Mouse (Mus musculus): ENCODE data around the gene Heg1. TPM values are rescaled to one million over a fixed set of nuclear protein-coding genes. Genes with fewer than 3 reads are reported as not detected.

Heg1 gene
- polyA plus RNA-seq, 1 experiment from 2014 or later = 8.5 TPM

DNA sequence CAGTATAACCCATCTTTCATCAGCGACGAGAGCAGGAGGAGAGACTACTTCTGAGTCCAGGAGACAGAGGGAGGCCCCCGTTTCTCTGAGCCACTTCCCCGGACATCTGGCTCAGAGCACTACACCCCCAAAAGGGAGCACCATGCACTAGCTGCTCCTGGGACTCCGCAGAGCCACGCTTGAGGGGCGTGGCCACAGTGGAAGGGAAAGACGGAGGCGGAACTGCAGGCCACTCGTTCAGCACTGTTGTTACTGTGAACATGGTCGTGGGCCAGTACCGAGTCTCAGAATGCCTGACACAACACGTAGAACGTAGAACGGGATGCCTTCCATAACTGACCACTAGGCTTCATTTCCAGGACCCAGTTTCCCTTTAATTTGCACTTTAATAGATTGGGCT lies 82.6 kb downstream of the Heg1 start:
- Histone ChIP-seq H3K4me3 (peak overlapping the region; percentile 18; the same call in 1 of the 2 replicates), H3K36me3 (peaks cover 21% of the 10 kb centered on the region; the same call in 1 of the 2 replicates), H3K4me1 (peaks cover 55% of the 10 kb centered on the region), H3K4me2 (peak overlapping the region; percentile 52), H3K9me3 (replicated peaks) (no peaks in the 10 kb centered on the region), H3K9ac (no peak overlapping the region), H3K27ac (no peak overlapping the region), H3K27me3 (replicated peaks) (no peaks in the 10 kb centered on the region)
- whole genome bisulfite sequencing (ENCODE audit: insufficient replicate concordance) = 50% methylated on average over 15 of the region's 15 CpGs
- ATAC-seq = peak; percentile 59

DNA sequence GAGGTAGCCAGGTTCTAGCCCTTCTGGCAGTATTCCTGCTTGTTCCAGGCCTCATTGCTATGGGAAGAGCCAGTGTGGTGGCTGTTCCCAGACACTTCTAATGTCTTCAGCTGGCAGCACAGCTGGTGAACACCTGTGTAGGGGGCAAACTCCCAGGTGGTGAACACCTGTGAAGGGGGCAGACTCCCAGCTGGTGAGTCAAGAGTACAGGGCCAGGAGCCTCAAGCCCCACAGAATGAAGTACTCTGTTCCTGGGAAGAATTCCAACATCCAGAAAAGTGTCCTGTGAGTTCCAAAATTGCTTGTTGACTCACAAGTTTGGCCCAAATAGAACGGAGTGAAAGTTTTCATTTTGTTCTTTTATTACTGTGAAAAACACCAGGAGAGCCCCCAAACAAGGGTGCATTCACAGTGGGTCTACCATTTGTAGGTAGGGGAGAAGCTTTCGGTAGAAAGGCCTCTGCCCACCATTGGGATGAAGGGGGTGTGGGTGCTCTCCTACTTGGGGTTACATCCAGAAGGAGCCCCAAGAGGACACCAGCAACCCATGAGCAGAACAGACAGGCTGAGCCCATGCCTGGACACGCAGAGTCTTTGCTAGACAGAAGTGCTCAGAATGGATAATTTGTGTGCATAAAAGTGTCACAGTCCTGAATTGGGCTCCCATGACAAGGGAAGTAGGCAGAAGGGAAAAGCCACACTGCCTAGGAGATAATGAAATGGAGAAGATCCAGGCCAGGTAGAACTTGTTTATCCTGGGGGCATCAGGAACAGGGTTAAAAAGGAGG lies 84.5 kb downstream of the Heg1 start:
- H3K4me2 ChIP-seq = no peak overlapping the region
- no peak for ATAC-seq

DNA sequence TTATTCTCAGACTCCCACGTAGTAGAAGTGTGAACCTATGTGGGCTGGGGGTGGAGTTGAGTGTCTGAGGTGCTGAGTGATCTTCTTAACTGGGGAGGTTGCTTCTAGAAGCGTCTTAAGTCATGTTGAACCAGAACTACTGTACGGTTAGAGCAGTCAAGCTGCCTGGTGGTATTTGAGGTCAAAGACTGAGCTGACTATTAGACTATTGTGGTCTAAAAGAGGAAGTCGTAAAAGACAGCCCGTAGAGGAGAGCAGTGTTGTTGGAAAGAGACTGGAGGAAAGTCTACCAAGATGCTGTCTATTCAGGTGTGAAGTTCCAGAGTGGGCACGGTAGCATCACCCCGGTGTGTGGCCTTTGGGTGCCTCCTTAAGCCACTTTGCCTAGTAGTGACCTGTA lies 85.7 kb downstream of the Heg1 start:
- Histone ChIP-seq H3K4me2 (no peak overlapping the region), H3K4me3 (no peak overlapping the region), H3K4me1 (peaks cover 46% of the 10 kb centered on the region), H3K9me3 (replicated peaks) (no peaks in the 10 kb centered on the region), H3K27ac (no peak overlapping the region), H3K36me3 (peaks cover 10% of the 10 kb centered on the region; the same call in 1 of the 2 replicates), H3K9ac (no peak overlapping the region), H3K27me3 (replicated peaks) (no peaks in the 10 kb centered on the region)
- 32% methylated on average over 7 of the region's 7 CpGs for WGBS (ENCODE audit: insufficient replicate concordance)
- no peak for ATAC-seq

More for the DNA sequence above, 84.5 kb downstream of the Heg1 start:
- Histone ChIP-seq H3K9ac (no peak overlapping the region), H3K27ac (no peak overlapping the region), H3K36me3 (peaks cover 10% of the 10 kb centered on the region; the same call in 1 of the 2 replicates), H3K4me3 (no peak overlapping the region), H3K9me3 (replicated peaks) (no peaks in the 10 kb centered on the region), H3K4me1 (peaks cover 57% of the 10 kb centered on the region), H3K27me3 (replicated peaks) (no peaks in the 10 kb centered on the region)
- WGBS (ENCODE audit: insufficient replicate concordance) = 76% methylated on average over 3 of the region's 3 CpGs

DNA sequence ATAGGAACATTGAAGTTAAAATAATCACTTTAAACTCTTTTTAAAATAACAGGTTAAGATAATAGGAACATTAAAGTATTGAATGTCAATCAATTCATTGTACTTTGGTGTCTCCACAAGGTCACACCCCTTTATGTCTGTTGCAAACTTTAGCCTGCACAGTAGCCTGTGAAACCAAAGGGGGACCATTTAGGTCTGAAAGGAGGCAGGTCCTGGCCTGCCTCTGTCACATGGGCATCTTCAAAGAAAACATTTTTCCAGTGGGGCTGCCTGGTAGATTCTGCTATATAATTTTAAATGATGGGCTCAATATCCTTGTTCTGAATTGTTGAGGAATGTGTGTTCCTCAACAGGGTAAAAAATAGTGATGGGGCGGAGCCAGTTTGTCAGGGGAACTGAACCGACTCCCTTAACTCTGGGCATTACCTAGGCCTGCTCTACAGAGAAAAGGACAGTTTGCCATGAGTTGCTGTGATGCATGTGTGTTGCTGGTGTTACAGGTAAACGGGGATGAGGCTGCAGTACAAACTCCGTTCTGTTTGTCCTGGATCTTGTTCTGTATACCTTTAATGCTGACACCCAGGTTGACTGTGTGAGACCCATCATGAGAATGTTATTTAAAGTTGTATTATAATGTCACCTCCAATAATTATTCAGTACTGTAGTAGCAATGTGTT lies 86.7 kb downstream of the Heg1 start:
- H3K4me1 ChIP-seq = peaks cover 42% of the 10 kb centered on the region
- no peak overlapping the region for H3K27ac ChIP-seq
- H3K36me3 ChIP-seq = peaks cover 10% of the 10 kb centered on the region; the same call in 1 of the 2 replicates
- H3K4me2 ChIP-seq = no peak overlapping the region
- ATAC-seq = no peak
- no peaks in the 10 kb centered on the region for H3K27me3 ChIP-seq (replicated peaks)
- no peak overlapping the region for H3K9ac ChIP-seq
- 73% methylated on average over 4 of the region's 4 CpGs for WGBS (ENCODE audit: insufficient replicate concordance)
- no peak overlapping the region for H3K4me3 ChIP-seq
- no peaks in the 10 kb centered on the region for H3K9me3 ChIP-seq (replicated peaks)

DNA sequence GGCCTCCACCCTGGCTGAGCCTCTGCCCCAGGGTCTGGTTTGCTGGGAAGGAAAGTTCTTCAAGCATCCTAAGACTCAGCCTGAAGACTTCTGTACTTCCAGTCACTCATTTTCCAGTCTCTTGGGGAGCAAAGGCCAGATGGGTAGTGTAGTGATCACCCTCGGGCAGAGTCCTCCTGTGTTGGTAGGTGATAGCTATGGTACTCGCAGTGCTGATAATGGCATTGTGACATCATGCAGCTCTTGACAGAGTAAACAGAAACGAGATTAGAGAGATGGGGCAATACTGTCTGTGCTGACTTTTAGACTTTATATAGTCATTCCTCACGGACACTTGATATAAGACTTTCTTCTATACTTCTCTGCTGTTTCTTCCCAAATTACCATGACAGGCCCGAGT lies 88.6 kb downstream of the Heg1 start:
- H3K27ac ChIP-seq = no peak overlapping the region
- no peaks in the 10 kb centered on the region for H3K9me3 ChIP-seq (replicated peaks)
- no peaks in the 10 kb centered on the region for H3K36me3 ChIP-seq
- H3K9ac ChIP-seq = no peak overlapping the region
- no peak overlapping the region for H3K4me3 ChIP-seq
- no peaks in the 10 kb centered on the region for H3K27me3 ChIP-seq (replicated peaks)
- H3K4me2 ChIP-seq = no peak overlapping the region
- WGBS (ENCODE audit: insufficient replicate concordance) = 32% methylated on average over 5 of the region's 5 CpGs
- H3K4me1 ChIP-seq = peaks cover 40% of the 10 kb centered on the region
- peak; percentile 83 for ATAC-seq

DNA sequence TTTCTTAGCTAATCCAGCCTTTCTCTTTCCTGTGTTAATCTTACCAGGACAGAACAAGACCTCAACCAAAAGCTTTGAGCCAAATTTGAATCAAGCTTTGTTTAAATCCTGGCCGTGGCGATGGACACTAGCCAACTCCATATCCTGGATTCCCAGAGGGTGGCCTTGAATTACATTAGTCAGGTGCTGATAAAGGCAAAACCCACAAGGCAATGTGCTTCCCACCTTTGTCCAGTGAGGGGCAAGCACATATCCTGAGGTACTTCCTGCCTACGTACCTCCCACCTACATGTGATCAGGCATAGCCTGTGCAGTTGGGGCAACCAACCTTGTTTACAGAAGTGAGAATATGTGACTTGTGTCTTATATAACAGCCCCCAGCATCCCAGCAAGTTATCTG lies 90.8 kb downstream of the Heg1 start:
- Histone ChIP-seq H3K4me1 (peaks cover 39% of the 10 kb centered on the region), H3K9me3 (replicated peaks) (no peaks in the 10 kb centered on the region), H3K27ac (no peak overlapping the region), H3K9ac (no peak overlapping the region), H3K27me3 (replicated peaks) (no peaks in the 10 kb centered on the region), H3K36me3 (no peaks in the 10 kb centered on the region), H3K4me2 (no peak overlapping the region), H3K4me3 (no peak overlapping the region)
- 55% methylated on average over 3 of the region's 3 CpGs for WGBS (ENCODE audit: insufficient replicate concordance)
- ATAC-seq = no peak

DNA sequence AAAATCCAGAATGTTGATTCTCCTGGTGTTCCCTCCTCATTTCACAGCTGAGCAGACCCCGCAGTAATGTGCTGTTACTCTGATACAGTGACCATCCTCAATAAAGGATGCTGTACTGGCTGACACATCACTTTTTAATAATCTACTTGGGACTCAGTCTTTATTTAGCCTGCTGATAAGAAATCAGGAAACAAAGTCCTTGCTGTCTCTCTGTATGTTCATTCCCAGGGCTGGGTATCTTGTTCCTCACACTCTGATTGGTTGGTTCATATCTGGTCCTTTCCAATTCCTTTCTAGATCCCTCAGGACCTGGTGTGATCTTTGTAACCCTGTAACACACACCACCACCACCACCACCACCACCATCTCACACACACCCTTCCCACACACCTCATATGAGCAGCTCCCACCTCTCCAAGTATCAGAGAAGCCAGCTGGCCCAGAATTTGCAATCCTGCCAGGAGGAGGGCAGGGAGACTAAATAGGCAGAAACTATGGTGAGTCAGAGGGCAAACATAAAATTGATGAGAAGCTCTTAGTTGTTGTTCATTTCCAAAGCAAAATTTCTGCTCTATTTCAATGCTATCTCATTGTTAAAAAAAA lies 91.7 kb downstream of the Heg1 start:
- peaks cover 38% of the 10 kb centered on the region for H3K4me1 ChIP-seq
- H3K27ac ChIP-seq = no peak overlapping the region
- no peak overlapping the region for H3K4me3 ChIP-seq
- no peak for ATAC-seq
- H3K27me3 ChIP-seq (replicated peaks) = no peaks in the 10 kb centered on the region
- no peaks in the 10 kb centered on the region for H3K9me3 ChIP-seq (replicated peaks)
- no peaks in the 10 kb centered on the region for H3K36me3 ChIP-seq
- no peak overlapping the region for H3K4me2 ChIP-seq
- H3K9ac ChIP-seq = no peak overlapping the region
- WGBS (ENCODE audit: insufficient replicate concordance) = 55% methylated on average over 1 of the region's 1 CpGs

DNA sequence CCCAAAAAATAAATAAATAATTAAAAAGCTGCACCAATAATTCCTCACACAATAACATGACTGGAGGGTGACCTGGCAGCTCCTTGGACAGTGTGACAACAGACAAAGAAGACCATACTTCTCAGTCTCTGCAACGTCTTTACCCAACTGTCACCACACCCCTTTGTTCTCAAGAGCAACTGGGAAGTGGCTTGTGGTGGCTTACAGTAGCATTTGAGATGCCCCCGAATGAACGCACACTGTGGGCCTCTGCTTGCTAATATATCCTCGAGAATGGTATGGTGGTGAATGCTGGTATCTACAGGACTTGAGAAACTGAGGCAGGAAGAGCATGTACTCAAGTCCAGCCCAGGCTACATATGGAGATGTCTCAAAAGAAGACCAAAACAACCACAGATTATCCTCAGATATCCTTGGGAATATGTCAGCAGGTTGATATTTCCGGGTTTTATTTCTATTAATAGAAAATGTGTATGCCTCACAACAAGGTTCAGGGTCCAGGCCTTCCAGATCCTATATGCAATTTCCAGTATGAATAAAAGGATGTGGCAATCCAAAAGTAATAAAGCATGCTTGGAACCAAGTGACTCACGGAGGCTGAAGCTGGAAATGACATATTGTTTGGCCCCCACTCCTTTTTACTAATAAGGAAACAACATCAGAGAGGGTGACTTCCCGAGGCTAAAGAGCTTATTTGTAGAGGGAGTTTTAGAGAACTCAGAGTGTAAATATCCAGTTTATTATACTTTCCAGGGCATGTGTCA lies 92.8 kb downstream of the Heg1 start:
- H3K4me1 ChIP-seq = peaks cover 43% of the 10 kb centered on the region
- no peak overlapping the region for H3K9ac ChIP-seq
- 35% methylated on average over 7 of the region's 7 CpGs for WGBS (ENCODE audit: insufficient replicate concordance)
- no peak overlapping the region for H3K4me3 ChIP-seq
- H3K9me3 ChIP-seq (replicated peaks) = no peaks in the 10 kb centered on the region
- H3K27me3 ChIP-seq (replicated peaks) = no peaks in the 10 kb centered on the region
- no peak for ATAC-seq
- no peaks in the 10 kb centered on the region for H3K36me3 ChIP-seq
- H3K4me2 ChIP-seq = no peak overlapping the region
- H3K27ac ChIP-seq = no peak overlapping the region

DNA sequence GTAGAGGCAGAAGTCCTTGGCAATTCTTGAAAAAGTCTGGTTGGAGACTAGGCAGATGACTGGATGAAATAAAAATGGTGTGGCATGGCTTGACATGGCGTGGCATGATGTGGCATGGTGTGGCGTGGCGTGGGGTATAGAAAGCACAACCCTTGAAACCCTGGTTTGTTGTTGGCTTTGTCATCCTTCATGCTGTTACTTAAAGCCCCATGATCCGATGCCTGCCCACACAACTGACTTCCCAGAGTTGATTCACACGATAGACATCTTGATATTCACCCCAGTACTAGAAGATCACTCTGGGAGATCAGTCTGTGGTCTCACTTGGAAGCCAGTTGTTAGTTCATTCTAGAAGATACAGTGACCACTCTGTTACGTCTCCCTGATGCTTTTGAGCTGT lies 93.4 kb downstream of the Heg1 start:
- Histone ChIP-seq H3K9ac (no peak overlapping the region), H3K36me3 (no peaks in the 10 kb centered on the region), H3K4me3 (no peak overlapping the region), H3K4me2 (no peak overlapping the region), H3K27me3 (replicated peaks) (no peaks in the 10 kb centered on the region), H3K27ac (no peak overlapping the region), H3K4me1 (peaks cover 43% of the 10 kb centered on the region), H3K9me3 (replicated peaks) (no peaks in the 10 kb centered on the region)
- 70% methylated on average over 6 of the region's 6 CpGs for WGBS (ENCODE audit: insufficient replicate concordance)
- ATAC-seq = no peak

DNA sequence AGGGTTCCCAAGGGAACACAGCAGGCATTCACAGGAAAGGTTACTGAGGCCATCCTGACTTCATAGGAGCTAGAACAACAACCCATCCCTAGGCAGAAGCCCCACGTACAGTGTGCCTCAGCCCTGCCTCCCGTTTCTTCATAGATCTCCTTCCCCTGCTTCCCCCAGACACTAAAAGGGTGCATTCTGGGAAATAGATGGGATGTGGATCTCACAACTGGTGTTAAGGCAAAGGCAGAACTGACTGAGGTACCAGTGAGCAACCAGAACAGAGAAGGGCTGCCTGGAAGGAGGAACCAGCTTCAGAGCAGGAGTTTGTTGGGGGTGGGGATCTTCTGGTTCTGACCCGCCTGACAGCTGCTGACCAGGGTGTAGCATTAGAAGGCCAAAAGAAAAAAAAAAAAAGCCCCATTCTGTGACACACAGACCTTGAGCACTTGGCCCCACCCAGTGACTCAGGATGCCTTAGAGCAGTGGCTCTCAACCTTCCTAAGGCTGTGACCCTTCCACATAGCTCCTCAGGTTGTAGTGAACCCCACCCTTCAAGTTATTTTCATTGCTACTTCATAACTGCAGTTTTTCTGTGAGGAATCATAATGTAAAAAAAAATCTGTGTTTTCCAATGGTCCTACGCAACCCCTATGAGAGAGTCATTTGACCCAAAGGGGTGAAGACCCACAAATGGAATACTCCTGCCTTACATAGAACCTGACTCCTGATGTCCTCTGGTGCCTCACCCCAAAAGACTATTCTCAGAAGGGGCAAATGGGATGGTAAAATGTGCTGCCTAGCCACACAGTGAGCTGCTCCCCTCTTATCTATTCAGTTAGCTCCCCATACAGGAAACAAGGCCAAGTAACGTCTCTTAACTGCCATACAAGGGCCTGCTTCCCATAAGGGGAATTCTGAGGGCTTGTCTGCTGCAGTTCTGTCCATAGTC lies 97.9 kb downstream of the Heg1 start:
- Histone ChIP-seq H3K36me3 (no peaks in the 10 kb centered on the region), H3K27me3 (replicated peaks) (no peaks in the 10 kb centered on the region), H3K4me2 (no peak overlapping the region), H3K4me1 (peaks cover 59% of the 10 kb centered on the region), H3K27ac (peak overlapping the region; percentile 70), H3K9me3 (replicated peaks) (no peaks in the 10 kb centered on the region), H3K4me3 (no peak overlapping the region), H3K9ac (no peak overlapping the region)
- WGBS (ENCODE audit: insufficient replicate concordance) = 32% methylated on average over 5 of the region's 5 CpGs
- ATAC-seq = peak; percentile 75

DNA sequence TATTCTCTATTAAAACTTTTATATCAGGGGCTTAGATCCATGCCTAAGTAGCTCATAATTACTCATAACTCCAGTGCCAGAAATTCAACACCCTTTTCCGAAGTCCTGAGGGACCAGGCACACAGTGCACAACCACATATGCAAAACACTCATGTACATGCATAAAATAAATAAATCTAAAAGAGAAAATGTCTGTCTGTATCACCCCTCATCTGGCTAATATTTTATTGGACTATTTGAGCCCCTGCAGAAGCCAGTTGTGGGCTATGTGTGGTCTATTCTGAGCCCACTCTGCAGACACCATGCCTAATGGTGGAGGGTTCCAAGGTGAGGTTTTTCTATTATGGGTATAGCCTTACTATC lies 98.5 kb downstream of the Heg1 start:
- Histone ChIP-seq H3K4me3 (no peak overlapping the region), H3K36me3 (no peaks in the 10 kb centered on the region), H3K4me2 (no peak overlapping the region), H3K9ac (no peak overlapping the region), H3K27me3 (replicated peaks) (no peaks in the 10 kb centered on the region), H3K4me1 (peaks cover 64% of the 10 kb centered on the region), H3K27ac (peak overlapping the region; percentile 70), H3K9me3 (replicated peaks) (no peaks in the 10 kb centered on the region)
- WGBS (ENCODE audit: insufficient replicate concordance) = 29% methylated on average over 1 of the region's 1 CpGs
- no peak for ATAC-seq
